Mouse (Mus musculus) kidney, postnatal 0 days (tissue): ENCODE measurements around the gene Aurka. TPM values are rescaled to one million over a fixed set of nuclear protein-coding genes. Genes with fewer than 3 reads are reported as not detected.

Source experiments
- ATAC-seq: fragments of 200-750 bp; cut with Nextera tagmentation; replicated peaks from 2 replicates; pipeline ENCODE4 v1.8.0; 2017; ENCODE audit warnings: low read depth, moderate number of reproducible peaks, moderate TSS enrichment, moderate library complexity; ENCODE audit not compliant: low FRiP score
- DNase-seq: peaks from one replicate; pipeline ENCODE4 v3.0.0-alpha.2; 2016; ENCODE audit warnings: low spot score
- H3K27ac ChIP-seq: fragments of 300-500 bp; sonication (generic); 2 replicates; pipeline ENCODE4 v1.5.1; 2014; ENCODE audit warnings: mild to moderate bottlenecking
- H3K27me3 ChIP-seq: fragments of 300-500 bp; sonication (generic); 2 replicates; pipeline ENCODE4 v1.6.1; 2014; ENCODE audit warnings: low read length, mixed read lengths; ENCODE audit not compliant: insufficient read depth
- H3K36me3 ChIP-seq: fragments of 300-500 bp; sonication (generic); 2 replicates; pipeline ENCODE4 v1.6.1; 2014; ENCODE audit warnings: low read length, mixed read lengths; ENCODE audit not compliant: insufficient read depth
- H3K4me1 ChIP-seq: fragments of 300-500 bp; sonication (generic); replicated peaks from 2 replicates; pipeline ENCODE4 v1.6.1; 2014; ENCODE audit warnings: antibody characterized with exemption, low read length, mixed read lengths; ENCODE audit not compliant: insufficient read depth
- H3K4me2 ChIP-seq: fragments of 300-500 bp; sonication (generic); 2 replicates; pipeline ENCODE4 v1.6.1; 2014; ENCODE audit warnings: mild to moderate bottlenecking, low read length, moderate library complexity, mixed read lengths
- H3K4me3 ChIP-seq: fragments of 300-500 bp; sonication (generic); replicated peaks from 2 replicates; pipeline ENCODE4 v1.5.1; 2014; ENCODE audit warnings: low read depth, low read length
- H3K9ac ChIP-seq: fragments of 300-500 bp; sonication (generic); 2 replicates; pipeline ENCODE4 v1.6.1; 2014; ENCODE audit warnings: low read depth, low read length
- H3K9me3 ChIP-seq: fragments of 300-500 bp; sonication (generic); replicated peaks from 2 replicates; pipeline ENCODE4 v1.6.1; 2016; ENCODE audit warnings: low read length, inconsistent platforms, mixed read lengths
- CTCF ChIP-seq: IDR thresholded peaks from 2 replicates; pipeline ENCODE4 v1.5.1; 2016; ENCODE audit warnings: antibody characterized with exemption, low read depth, mild to moderate bottlenecking, moderate library complexity
- WGBS: fragments of 180-500 bp; shearing (Covaris S2); extraction: QIAGEN DNeasy Blood & Tissue Kit; methylation state at CpG from one replicate; pipeline ENCODE4 v1.1.7; 2014; 5-methylcytosine and 5-hydroxymethylcytosine counted together
- polyA plus RNA-seq: library from polyadenylated mRNA; unstranded; fragments of >200 nt; fragmentation: Nextera tagmentation; extraction: Ambion mirVana; gene quantifications from 2 replicates; pipeline ENCODE4 v1.2.1, GENCODE M21; 2015

Aurka gene
- polyA plus RNA-seq, 1 experiment from 2014 or later = 40.0 TPM

DNA sequence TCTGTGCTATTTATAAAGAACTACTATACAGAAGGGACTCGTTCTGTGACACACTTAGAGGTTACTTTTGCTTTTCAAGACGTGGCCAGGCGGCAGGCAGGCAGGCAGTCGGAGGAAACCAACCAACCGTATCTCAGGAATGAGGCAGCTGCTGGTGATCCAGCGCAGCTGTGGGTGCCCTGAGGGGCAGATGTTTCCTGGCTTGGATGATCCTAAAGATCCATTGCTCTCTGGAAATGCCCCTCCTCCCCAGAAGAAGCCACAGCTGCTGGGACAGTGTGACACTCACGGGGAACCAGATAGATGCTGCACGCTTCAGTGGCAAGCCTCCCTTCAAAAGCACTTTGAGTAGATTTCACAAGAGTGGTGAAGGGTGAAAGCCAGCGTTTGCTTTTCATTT, 42.1 kb upstream of the Aurka start:
- peak overlapping the region; percentile 41 for H3K4me2 ChIP-seq
- 0 out of 2 replicates have a peak overlapping the region, but pooled peaks have one; percentile 5 for H3K4me3 ChIP-seq
- ATAC-seq = peak; percentile 65
- TF ChIP-seq CTCF = no peak
- peak; percentile 74 for DNase-seq
- H3K4me1 ChIP-seq = peaks cover 7% of the 10 kb centered on the region
- H3K27ac ChIP-seq = 0 out of 2 replicates have a peak overlapping the region, but pooled peaks have one; percentile 27
- H3K9me3 ChIP-seq = no peaks in the 10 kb centered on the region
- WGBS = 4% methylated on average over 9 of the region's 9 CpGs
- no peaks in the 10 kb centered on the region for H3K36me3 ChIP-seq
- H3K27me3 ChIP-seq = no peaks in the 10 kb centered on the region
- no peak overlapping the region for H3K9ac ChIP-seq

DNA sequence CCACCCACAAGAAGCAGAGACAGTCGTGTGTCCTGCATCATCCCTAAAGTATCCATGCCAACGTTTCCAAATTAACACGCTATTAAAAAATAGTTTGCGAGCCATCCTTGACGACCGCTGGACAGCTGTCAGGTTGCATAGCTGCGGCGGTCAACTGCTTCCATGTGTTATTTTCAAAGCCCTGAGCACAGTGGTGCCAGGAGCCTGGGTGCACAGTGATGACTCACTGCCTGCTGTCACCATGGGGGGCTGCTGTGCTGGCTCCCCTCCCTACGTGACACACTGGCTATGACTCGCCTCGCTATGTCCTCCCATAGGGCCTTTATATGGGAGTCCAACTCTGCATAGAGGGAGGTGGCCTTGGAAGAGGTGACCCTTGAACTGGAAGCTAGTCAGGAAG, 40.8 kb upstream of the Aurka start:
- no peaks in the 10 kb centered on the region for H3K9me3 ChIP-seq
- DNase-seq (no peak), ATAC-seq (no peak)
- H3K9ac ChIP-seq = no peak overlapping the region
- H3K4me3 ChIP-seq = no peak overlapping the region
- WGBS = 74% methylated on average over 11 of the region's 11 CpGs
- H3K4me1 ChIP-seq = peaks cover 7% of the 10 kb centered on the region
- H3K36me3 ChIP-seq = no peaks in the 10 kb centered on the region
- TF ChIP-seq CTCF = no peak
- H3K27ac ChIP-seq = no peak overlapping the region
- H3K27me3 ChIP-seq = no peaks in the 10 kb centered on the region
- H3K4me2 ChIP-seq = no peak overlapping the region

DNA sequence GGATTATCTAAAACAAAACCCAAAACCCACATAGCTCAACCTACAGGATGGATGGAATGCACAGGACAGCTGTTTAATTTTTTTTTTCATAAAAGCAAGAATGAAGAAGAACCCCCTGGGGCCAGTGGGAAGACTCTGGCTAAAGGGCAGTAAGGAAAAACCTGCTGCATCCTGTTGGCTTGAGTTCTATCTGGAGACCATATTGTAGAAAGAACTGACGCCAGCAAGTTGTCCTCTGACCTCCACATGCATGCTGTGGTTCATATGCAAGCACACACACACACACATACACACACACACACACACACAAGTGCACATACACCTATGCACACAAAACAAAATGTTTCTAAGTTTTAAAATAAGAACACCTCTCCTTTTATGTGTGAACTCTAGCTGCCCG, 40.4 kb upstream of the Aurka start:
- H3K36me3 ChIP-seq = no peaks in the 10 kb centered on the region
- H3K4me2 ChIP-seq = no peak overlapping the region
- no peak overlapping the region for H3K9ac ChIP-seq
- TF ChIP-seq CTCF = no peak
- ATAC-seq = no peak
- WGBS = 73% methylated on average over 2 of the region's 2 CpGs
- no peaks in the 10 kb centered on the region for H3K9me3 ChIP-seq
- no peak overlapping the region for H3K4me3 ChIP-seq
- peaks cover 7% of the 10 kb centered on the region for H3K4me1 ChIP-seq
- DNase-seq = no peak
- H3K27me3 ChIP-seq = no peaks in the 10 kb centered on the region
- H3K27ac ChIP-seq = no peak overlapping the region

DNA sequence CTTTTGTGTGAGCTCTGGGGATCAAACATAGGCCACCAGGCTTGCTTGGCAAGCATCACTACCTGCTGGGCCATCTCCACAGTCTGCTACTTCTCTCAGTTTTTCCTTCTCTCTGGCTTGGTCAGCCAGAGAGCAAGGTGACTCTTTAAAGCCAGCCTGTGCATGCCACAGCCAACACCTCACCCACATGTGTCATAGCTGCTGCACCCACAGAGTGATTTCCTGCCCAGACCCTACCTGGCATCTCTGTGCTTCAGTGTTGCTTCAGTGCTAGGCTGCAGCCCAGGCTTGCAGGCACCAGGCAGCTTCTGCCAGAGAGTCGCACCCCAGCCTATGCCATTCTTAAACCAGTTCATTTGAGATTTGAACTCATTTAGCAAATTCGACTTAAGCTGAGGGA, 37.2 kb upstream of the Aurka start:
- 77% methylated on average over 2 of the region's 2 CpGs for WGBS
- no peaks in the 10 kb centered on the region for H3K27me3 ChIP-seq
- no peak for ATAC-seq

DNA sequence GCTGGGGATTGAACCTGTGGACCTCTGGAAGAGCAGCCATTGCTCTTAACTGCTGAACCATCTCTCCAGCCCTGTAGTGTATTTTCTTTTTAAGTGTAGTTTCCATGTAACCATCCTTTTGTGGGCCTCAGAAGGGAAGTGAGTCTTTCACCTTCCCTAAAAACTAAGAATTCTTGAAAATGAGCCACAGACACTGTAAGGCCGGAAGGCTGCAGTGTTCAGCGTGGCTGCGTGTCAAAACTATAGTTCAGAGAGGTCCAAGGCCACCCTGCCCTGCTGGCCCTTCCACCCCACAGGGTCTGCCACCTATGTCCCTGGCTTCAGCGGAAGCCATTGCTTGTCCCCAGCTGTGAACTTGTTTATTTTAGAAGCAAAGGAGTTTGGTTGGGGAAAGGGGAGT, 35.8 kb upstream of the Aurka start:
- no peak overlapping the region for H3K4me3 ChIP-seq
- H3K27ac ChIP-seq = no peak overlapping the region
- H3K9ac ChIP-seq = no peak overlapping the region
- DNase-seq = no peak
- no peak overlapping the region for H3K4me2 ChIP-seq
- H3K4me1 ChIP-seq = no peaks in the 10 kb centered on the region
- ATAC-seq = no peak
- 43% methylated on average over 4 of the region's 4 CpGs for WGBS
- no peak for TF ChIP-seq CTCF
- no peaks in the 10 kb centered on the region for H3K27me3 ChIP-seq
- no peaks in the 10 kb centered on the region for H3K9me3 ChIP-seq
- no peaks in the 10 kb centered on the region for H3K36me3 ChIP-seq

More for the DNA sequence above, 37.2 kb upstream of the Aurka start:
- Histone ChIP-seq H3K36me3 (no peaks in the 10 kb centered on the region), H3K4me3 (no peak overlapping the region), H3K9ac (no peak overlapping the region), H3K27ac (no peak overlapping the region), H3K4me1 (no peaks in the 10 kb centered on the region; the same call in 1 of the 2 replicates), H3K9me3 (no peaks in the 10 kb centered on the region), H3K4me2 (no peak overlapping the region)
- no peak for TF ChIP-seq CTCF
- DNase-seq = no peak

DNA sequence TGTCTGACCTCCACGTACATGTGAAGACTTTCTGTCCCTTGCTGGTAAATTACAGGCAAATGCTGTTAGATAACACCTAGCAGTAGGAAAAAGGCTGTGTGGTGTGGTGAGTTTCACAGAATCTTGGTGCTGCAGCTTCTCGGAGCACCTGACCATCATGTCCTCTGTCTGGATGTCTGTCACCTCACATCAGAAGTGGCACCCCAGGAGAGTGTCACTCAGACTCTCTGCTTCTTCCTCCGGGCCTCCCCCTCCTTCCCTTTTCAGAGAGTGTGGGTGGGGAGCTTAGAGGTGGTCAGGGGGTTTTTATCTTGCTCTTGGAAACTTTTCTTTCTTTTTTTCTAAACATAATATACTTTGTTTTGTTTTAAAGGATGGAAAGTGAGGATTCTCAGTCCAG, 34.7 kb upstream of the Aurka start:
- WGBS = 71% methylated on average over 3 of the region's 3 CpGs
- H3K27ac ChIP-seq = no peak overlapping the region
- no peak overlapping the region for H3K9ac ChIP-seq
- no peak overlapping the region for H3K4me3 ChIP-seq
- ATAC-seq = no peak
- H3K9me3 ChIP-seq = no peaks in the 10 kb centered on the region
- no peak for DNase-seq
- H3K4me2 ChIP-seq = no peak overlapping the region
- TF ChIP-seq CTCF = no peak
- no peaks in the 10 kb centered on the region for H3K36me3 ChIP-seq
- no peaks in the 10 kb centered on the region for H3K27me3 ChIP-seq
- H3K4me1 ChIP-seq = no peaks in the 10 kb centered on the region

DNA sequence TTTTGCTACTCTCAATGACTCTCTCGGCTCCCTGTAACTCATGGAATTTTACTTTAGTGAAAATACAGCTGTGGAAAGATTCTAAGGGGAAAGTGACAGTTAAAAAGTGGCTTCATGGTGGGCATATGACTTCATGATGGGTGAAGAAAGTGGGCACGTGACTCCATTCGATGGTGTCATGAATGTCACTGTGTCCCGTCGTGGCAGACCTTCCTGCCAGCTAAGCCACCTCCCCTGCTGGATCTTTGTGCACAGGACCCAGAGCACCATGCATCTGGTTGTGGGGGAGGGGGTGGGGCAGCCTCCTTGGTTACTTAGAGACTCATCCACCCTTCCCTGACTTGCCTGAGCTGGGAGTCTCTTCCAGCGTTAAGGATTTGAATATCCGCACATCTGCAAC, 33.9 kb upstream of the Aurka start:
- 54% methylated on average over 7 of the region's 7 CpGs for WGBS
- Histone ChIP-seq H3K36me3 (no peaks in the 10 kb centered on the region), H3K4me3 (no peak overlapping the region), H3K27ac (no peak overlapping the region), H3K4me2 (no peak overlapping the region), H3K27me3 (no peaks in the 10 kb centered on the region), H3K9me3 (no peaks in the 10 kb centered on the region), H3K9ac (no peak overlapping the region), H3K4me1 (no peaks in the 10 kb centered on the region)
- no peak for TF ChIP-seq CTCF
- ATAC-seq (no peak), DNase-seq (no peak)
